Comparison of ENCODE assay signal across 8 mouse cellular contexts in the genomic region with DNA sequence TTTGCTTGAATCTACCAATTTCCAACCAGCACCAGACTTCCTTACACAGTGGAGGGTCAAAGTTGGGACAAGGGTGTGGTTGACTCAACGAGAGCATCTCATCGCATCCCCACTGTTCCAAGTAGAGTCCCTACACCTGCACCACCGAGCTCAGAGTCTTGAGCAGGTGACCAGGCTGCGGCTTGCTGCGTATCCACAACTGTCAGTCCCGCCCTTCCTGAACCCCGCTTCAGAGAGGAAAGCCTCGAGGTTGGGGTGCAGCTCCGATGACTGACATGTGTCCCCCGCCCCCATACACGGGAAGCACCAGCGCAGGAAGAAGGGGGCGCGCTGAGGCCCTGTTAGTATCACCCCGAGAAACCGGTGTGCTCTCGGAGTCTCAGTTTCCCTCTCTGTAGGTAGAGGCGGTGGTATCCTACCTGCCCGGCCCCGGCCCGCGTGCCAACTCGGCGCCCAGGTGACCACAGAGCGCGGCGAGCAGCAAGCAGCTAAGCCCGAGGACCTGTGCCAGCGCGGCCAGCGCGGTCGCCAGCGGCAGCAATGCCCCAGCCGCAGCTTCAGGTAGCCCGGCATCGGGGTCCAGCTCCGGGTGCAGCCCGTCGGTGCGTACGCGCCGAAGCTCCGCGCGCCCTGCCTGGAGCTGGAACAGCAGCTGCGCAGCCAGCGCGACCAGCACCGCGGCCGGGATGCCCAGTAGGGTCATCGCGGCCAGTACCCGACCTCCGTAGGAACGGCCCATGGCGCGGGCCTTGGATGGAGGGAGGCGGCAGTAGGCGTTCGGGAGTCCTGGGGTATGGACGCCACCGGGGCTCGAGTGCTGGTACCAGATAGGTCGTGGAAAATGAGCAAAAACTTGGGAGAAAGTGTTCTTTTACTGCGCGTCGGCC. TPM values are rescaled to one million over a fixed set of nuclear protein-coding genes. Genes with fewer than 3 reads are reported as not detected.
DNase-seq lines count a peak whose midpoint lies in the region; ATAC-seq lines count a peak whose summit lies in the region.

A gene (minus strand): TSS at position 801 of the 887 bp plus-strand sequence.

- peak within 1 kb of the TSS; percentile 43 for H3K4me3 ChIP-seq in limb, embryonic 13.5 days
- H3K4me3 ChIP-seq in stomach, embryonic 14.5 days (ENCODE audit: low read depth, low read length), result peak within 1 kb of the TSS; percentile 47

- H3K27me3 ChIP-seq in limb, embryonic 13.5 days, result peaks cover 87% of the 10 kb centered on the region
- peaks cover 26% of the 10 kb centered on the region for H3K27me3 ChIP-seq in stomach, embryonic 14.5 days (ENCODE audit: control insufficient read depth, insufficient read depth, low read length)

- peaks cover 20% of the 10 kb centered on the region for H3K4me1 ChIP-seq in limb, embryonic 13.5 days
- 0 out of 2 replicates have a peak, but pooled peaks cover 5% of the 10 kb centered on the region for H3K4me1 ChIP-seq in stomach, embryonic 14.5 days (ENCODE audit: control insufficient read depth, insufficient read depth, low read length)

- DNase-seq in adrenal gland, postnatal 36 days, result peak; percentile 38 to 41
- no peak for DNase-seq in adrenal gland, adult 2 months
- peak; percentile 55 for DNase-seq in ovary, postnatal 36 days (ENCODE audit: low spot score)
- DNase-seq in ovary, postnatal 14 days (ENCODE audit: low spot score), result no peak
- DNase-seq in layer of hippocampus, adult 9-10 months (ENCODE audit: low spot score), result no peak
- DNase-seq in cerebellum, postnatal 36 days, result no peak

- H3K36me3 ChIP-seq in limb, embryonic 13.5 days, result no peaks in the 10 kb centered on the region
- H3K36me3 ChIP-seq in stomach, embryonic 14.5 days (ENCODE audit: control insufficient read depth, insufficient read depth, low read length), result no peaks in the 10 kb centered on the region

- H3K9ac ChIP-seq in limb, embryonic 13.5 days, result peak within 1 kb of the TSS; percentile 56; the same call in 1 of the 2 replicates
- peak within 1 kb of the TSS; percentile 36; the same call in 1 of the 2 replicates for H3K9ac ChIP-seq in stomach, embryonic 14.5 days (replicated peaks; ENCODE audit: low read depth, low read length)

- H3K9me3 ChIP-seq in limb, embryonic 13.5 days, result no peaks in the 10 kb centered on the region
- H3K9me3 ChIP-seq in stomach, embryonic 14.5 days (ENCODE audit: control insufficient read depth, low read depth, low read length), result no peaks in the 10 kb centered on the region

- ATAC-seq in limb, embryonic 13.5 days (ENCODE audit: low FRiP score, low read depth), result peak; percentile 1; the same call in 1 of the 2 replicates
- ATAC-seq in stomach, embryonic 14.5 days (ENCODE audit: insufficient number of reproducible peaks, insufficient read depth, low FRiP score, low read depth), result peak; percentile 4; the same call in 1 of the 2 replicates

- H3K27ac ChIP-seq in limb, embryonic 13.5 days, result no peak within 1 kb of the TSS
- H3K27ac ChIP-seq in stomach, embryonic 14.5 days (ENCODE audit: low read length), result no peak within 1 kb of the TSS

- WGBS in limb, embryonic 13.5 days, result 4% methylated on average over 70 of the region's 70 CpGs
- WGBS in stomach, embryonic 14.5 days, result 3% methylated on average over 70 of the region's 70 CpGs

- peak within 1 kb of the TSS; percentile 67 for H3K4me2 ChIP-seq in limb, embryonic 13.5 days (replicated peaks)
- H3K4me2 ChIP-seq in stomach, embryonic 14.5 days (replicated peaks; ENCODE audit: low read depth, low read length), result peak within 1 kb of the TSS; percentile 82

RNA-seq across cellular contexts. Expression of the gene that starts here (rescaled TPM):
- 1 to 10 TPM; 3.5 to 7.7 TPM for total RNA-seq in adrenal gland, postnatal 36 days (2021)
- 1 to 10 TPM; 4.1 to 6.8 TPM for total RNA-seq in adrenal gland, adult 2 months (2021)
- polyA plus RNA-seq in adrenal gland, adult 2 months (2012; rRNA removed), result 31.6 and 35.2 TPM in 2 replicates
- 0.27 and 0.64 TPM in 2 replicates for polyA plus RNA-seq in limb, embryonic 13.5 days (2015; fragmentation: Nextera tagmentation; extraction: Ambion mirVana)
- polyA plus RNA-seq in stomach, embryonic 14.5 days (2014; fragmentation: Nextera tagmentation; extraction: Ambion mirVana), result 1.4 and 1.9 TPM in 2 replicates

Comparison
In these comparisons a context has a peak if more than half of its experiments do, and no peak if none do; other contexts are left out.
1. RNA of the gene that starts here (polyA plus RNA-seq): 31.6 to 35.2 TPM in adrenal gland, adult 2 months; 1.4 to 1.9 TPM in stomach, embryonic 14.5 days and 0.27 to 0.64 TPM in limb, embryonic 13.5 days; every median in the first group is over 10 times any median in the second.
2. DNase-seq: peak in adrenal gland, postnatal 36 days (2 of 2) and ovary, postnatal 36 days (single experiment); none in adrenal gland, adult 2 months (single experiment), ovary, postnatal 14 days (single experiment), layer of hippocampus, adult 9-10 months (single experiment) and cerebellum, postnatal 36 days (0 of 2).
3. Peak in ATAC-seq, H3K4me3 ChIP-seq, H3K9ac ChIP-seq and H3K4me2 ChIP-seq in limb, embryonic 13.5 days; RNA of the gene not detected or under 1 TPM.